Mouse (Mus musculus): Measurements from ENCODE around the gene Cbwd1. TPM values are rescaled to one million over a fixed set of nuclear protein-coding genes. Genes with fewer than 3 reads are reported as not detected.

The Cbwd1 gene
- polyA plus RNA-seq, 1 experiment from 2014 or later = 19.6 TPM

Small RNA genes lying within 50 kb of the gene (microRNA-seq; reads per million reads assigned to microRNA genes)
- gene Mir3084-1 = not detected

Other genes starting within 250 kb of the Cbwd1 start
- gene Pgm5, start 99.8 kb downstream of the Cbwd1 start, polyA plus RNA-seq (2016; fragmentation: Nextera tagmentation; extraction: Ambion mirVana) = 3.2 and 3.6 TPM in 2 replicates
- 595 and 755 TPM in 2 replicates for gene Gm10053, start 85.9 kb downstream of the Cbwd1 start, polyA plus RNA-seq (2016; fragmentation: Nextera tagmentation; extraction: Ambion mirVana)
- not detected in 2 replicates for gene Foxd4, start 60.4 kb downstream of the Cbwd1 start, polyA plus RNA-seq (2016; fragmentation: Nextera tagmentation; extraction: Ambion mirVana)
- gene Dock8, start 37.9 kb upstream of the Cbwd1 start, polyA plus RNA-seq (2016; fragmentation: Nextera tagmentation; extraction: Ambion mirVana) = 1.6 and 3.3 TPM in 2 replicates